Mouse (Mus musculus) megakaryocyte, embryonic 14.5 days (primary cell): ENCODE measurements at regions not wholly inside any gene's neighbourhood (a gene's known extent, or its start where the extent isn't known, plus 50 kb on each side); places are given as distances from the start of the nearest gene placed in this dataset.

Experiments
- FLI1 ChIP-seq: IDR thresholded peaks from 2 replicates; pipeline ENCODE4 v1.6.1; 2012; ENCODE audit warnings: low read length, inconsistent platforms, mixed read lengths
- GATA1 ChIP-seq: IDR thresholded peaks from 3 replicates; pipeline ENCODE4 v1.6.1; 2012; ENCODE audit warnings: mixed read lengths, low read length, inconsistent platforms, borderline replicate concordance

GRCm38 (mm10) chr4:58698828-58699227, 88.7 kb downstream of the Olfr267 start:
- TF ChIP-seq GATA1 (no peak), FLI1 (no peak)
